Mouse (Mus musculus) bone marrow, adult 2 months (tissue): ENCODE measurements around the gene Nmur1.

Source experiments
- CTCF ChIP-seq: fragments of 200-500 bp; IDR thresholded peaks from 2 replicates; pipeline ENCODE4 v1.5.1; 2011; ENCODE audit warnings: low read length, control low read depth; ENCODE audit not compliant: control insufficient read depth, insufficient read depth
- POLR2A ChIP-seq: fragments of 200-500 bp; IDR thresholded peaks from 2 replicates; pipeline ENCODE4 v1.6.1; 2011; ENCODE audit warnings: low read depth, mild to moderate bottlenecking, control low read depth, low read length, borderline replicate concordance; ENCODE audit not compliant: control insufficient read depth

- TF ChIP-seq POLR2A: no peak
- peak; percentile 95 for TF ChIP-seq CTCF
Observed at GRCm38 (mm10) chr1:86440171-86440886, 14.3 kb upstream of the Nmur1 start.
